In the genomic region with DNA sequence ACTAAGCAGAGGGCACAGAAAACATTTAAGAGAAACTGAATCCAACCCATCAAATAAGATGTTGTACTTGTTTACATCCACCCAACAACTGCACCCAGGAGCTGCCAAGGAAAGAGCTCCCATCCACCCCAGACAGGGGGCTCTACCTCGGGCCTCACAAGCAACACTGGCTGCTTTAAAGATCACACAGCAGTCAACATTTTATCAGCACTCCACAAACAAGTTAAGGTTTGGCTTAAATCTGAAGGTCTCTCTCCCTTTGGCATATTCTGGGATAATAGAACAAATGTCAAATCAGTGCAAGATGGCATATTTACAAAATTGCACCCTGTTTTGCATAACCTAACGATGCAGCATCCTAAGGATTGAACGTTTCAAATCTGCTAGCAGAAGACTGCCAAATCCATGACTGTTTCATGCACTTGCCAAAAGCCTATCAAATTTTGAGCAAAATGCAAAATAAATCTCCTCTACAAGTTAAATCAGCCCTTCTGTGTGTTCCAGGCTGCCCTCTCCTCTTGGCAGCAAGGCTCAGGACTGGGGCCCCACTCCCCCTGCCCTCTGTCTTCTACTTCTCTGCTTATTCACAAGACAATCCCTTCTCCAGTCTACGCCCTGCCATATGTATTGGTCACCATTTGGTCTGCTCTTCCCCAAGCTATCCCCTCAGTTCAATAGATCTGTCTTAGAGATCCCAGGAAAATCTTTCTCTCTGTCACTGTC, we compare ENCODE assay signal across 15 mouse cellular contexts.
"Had no signal": no experiment of that assay in that cellular context is flagged by ENCODE, and none has a peak within 500 bp of the region (broad histone marks: within the 10 kb centered on the region; RNA-seq: fewer than 3 reads in every experiment).

No protein-coding gene starts in this region.

- H3K27ac ChIP-seq: kidney, postnatal 0 days; limb, embryonic 15.5 days; liver, embryonic 12.5 days; midbrain, embryonic 10.5 days had no signal

- H3K36me3 ChIP-seq: limb, embryonic 15.5 days; liver, embryonic 12.5 days; midbrain, embryonic 10.5 days had no signal

- H3K9ac ChIP-seq: limb, embryonic 15.5 days; liver, embryonic 12.5 days; lung, embryonic 14.5 days had no signal

- H3K4me2 ChIP-seq: limb, embryonic 15.5 days; liver, embryonic 12.5 days; lung, embryonic 14.5 days had no signal

- DNase-seq: kidney, adult 9 months; kidney, postnatal 36 days; lung, embryonic 14.5 days; lung, postnatal 10 days; lung, postnatal 4 days; midbrain, embryonic 14.5 days; right cerebral cortex, postnatal 4 days; spleen, adult 18-20 months; thymus, adult 18-20 months; thymus, postnatal 14 days had no signal

- H3K9me3 ChIP-seq: limb, embryonic 15.5 days; liver, embryonic 12.5 days; midbrain, embryonic 10.5 days had no signal

- ATAC-seq: liver, embryonic 12.5 days had no signal

- H3K4me1 ChIP-seq: limb, embryonic 15.5 days; liver, embryonic 12.5 days had no signal

- H3K4me3 ChIP-seq: limb, embryonic 15.5 days; liver, embryonic 12.5 days; midbrain, embryonic 10.5 days; myocyte had no signal

- H3K27me3 ChIP-seq: limb, embryonic 15.5 days; liver, embryonic 12.5 days had no signal
